ENCODE assay signal across 15 mouse cellular contexts in the genomic region with DNA sequence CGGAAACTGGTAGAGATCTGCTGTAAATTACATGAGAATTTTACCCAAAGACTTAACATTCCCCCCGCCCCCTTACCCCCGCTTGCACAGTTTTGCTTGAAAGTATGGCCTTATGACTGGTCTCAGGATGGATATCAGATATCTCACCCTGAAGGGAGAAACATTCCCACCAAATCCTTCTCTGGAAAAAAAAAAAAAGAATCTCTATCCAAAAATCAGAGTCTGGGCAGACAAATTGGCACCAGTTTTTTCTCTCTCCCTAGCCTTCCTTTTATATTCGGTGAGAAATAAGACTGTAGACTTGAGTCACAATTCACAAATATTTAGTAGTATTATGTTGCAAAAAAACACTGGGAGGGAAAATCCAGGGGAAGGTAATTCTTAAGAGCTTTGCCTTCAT. TPM values are rescaled to one million over a fixed set of nuclear protein-coding genes. Genes with fewer than 3 reads are reported as not detected.
"Had no signal": no experiment of that assay in that cellular context is flagged by ENCODE, and none has a peak within 500 bp of the region (broad histone marks: within the 10 kb centered on the region; RNA-seq: fewer than 3 reads in every experiment).

No protein-coding gene starts in this region.

- H3K27me3 ChIP-seq: limb, embryonic 15.5 days; liver, embryonic 13.5 days; midbrain, embryonic 13.5 days; neural tube, embryonic 13.5 days had no signal

- ATAC-seq: intestine, embryonic 16.5 days; liver, postnatal 0 days; midbrain, embryonic 13.5 days had no signal

- H3K36me3 ChIP-seq: limb, embryonic 15.5 days; liver, embryonic 13.5 days; midbrain, embryonic 13.5 days; neural tube, embryonic 13.5 days had no signal

- H3K4me3 ChIP-seq: limb, embryonic 15.5 days; liver, embryonic 13.5 days; midbrain, embryonic 13.5 days; neural tube, embryonic 13.5 days had no signal

- H3K9ac ChIP-seq: limb, embryonic 15.5 days; liver, embryonic 13.5 days; liver, postnatal 0 days; midbrain, embryonic 13.5 days; neural tube, embryonic 13.5 days had no signal

- DNase-seq: kidney, adult 2 months; kidney, postnatal 25 days; layer of hippocampus, adult 9-11 months; liver, embryonic 13.5 days; liver, postnatal 0 days; retina, postnatal 1 day; right cerebral cortex, postnatal 4 days; spleen, adult 18-20 months; thymus, adult 18-20 months; thymus, postnatal 25 days had no signal

- H3K4me2 ChIP-seq: limb, embryonic 15.5 days; liver, embryonic 13.5 days; midbrain, embryonic 13.5 days; neural tube, embryonic 13.5 days had no signal

- H3K4me1 ChIP-seq: liver, embryonic 13.5 days; midbrain, embryonic 13.5 days; neural tube, embryonic 13.5 days had no signal

- H3K27ac ChIP-seq: limb, embryonic 15.5 days; liver, embryonic 13.5 days; midbrain, embryonic 13.5 days; neural tube, embryonic 13.5 days had no signal

- H3K9me3 ChIP-seq: limb, embryonic 15.5 days; liver, embryonic 13.5 days; midbrain, embryonic 13.5 days; neural tube, embryonic 13.5 days had no signal

RNA-seq across cellular contexts. Expression of gene Prrx1, which starts 42.7 kb away (rescaled TPM):
- total RNA-seq: megakaryocyte-erythroid progenitor cell, adult 5-6 weeks had no signal
